Mouse (Mus musculus) midbrain, embryonic 16.5 days (tissue): Measurements from ENCODE around the gene Hsd17b2. TPM values are rescaled to one million over a fixed set of nuclear protein-coding genes. Genes with fewer than 3 reads are reported as not detected.

Source experiments
- ATAC-seq: fragments of 200-750 bp; cut with Nextera tagmentation; 2 replicates; pipeline ENCODE4 v1.8.0; 2017; ENCODE audit warnings: moderate TSS enrichment
- H3K27ac ChIP-seq: fragments of 300-500 bp; sonication (generic); 2 replicates; pipeline ENCODE4 v1.5.1; 2014; ENCODE audit warnings: mild to moderate bottlenecking, low read length, mixed read lengths
- H3K27me3 ChIP-seq: fragments of 300-500 bp; sonication (generic); 2 replicates; pipeline ENCODE4 v1.6.1; 2014; ENCODE audit warnings: low read depth, low read length, mixed read lengths; ENCODE audit not compliant: control insufficient read depth, insufficient read depth
- H3K36me3 ChIP-seq: fragments of 300-500 bp; sonication (generic); 2 replicates; pipeline ENCODE4 v1.6.1; 2014; ENCODE audit warnings: mild to moderate bottlenecking, low read length, moderate library complexity, mixed read lengths; ENCODE audit not compliant: control insufficient read depth, insufficient read depth
- H3K4me1 ChIP-seq: fragments of 300-500 bp; sonication (generic); 2 replicates; pipeline ENCODE4 v1.6.1; 2014; ENCODE audit warnings: mild to moderate bottlenecking, low read length, mixed read lengths; ENCODE audit not compliant: control insufficient read depth, insufficient read depth
- H3K4me2 ChIP-seq: fragments of 300-500 bp; sonication (generic); 2 replicates; pipeline ENCODE4 v1.6.1; 2014; ENCODE audit warnings: mild to moderate bottlenecking, low read length, mixed read lengths
- H3K4me3 ChIP-seq: fragments of 300-500 bp; sonication (generic); 2 replicates; pipeline ENCODE4 v1.5.1; 2014; ENCODE audit warnings: low read depth, mild to moderate bottlenecking, low read length, moderate library complexity, mixed read lengths
- H3K9ac ChIP-seq: fragments of 300-500 bp; sonication (generic); 2 replicates; pipeline ENCODE4 v1.6.1; 2014; ENCODE audit warnings: low read depth, low read length, mixed read lengths
- H3K9me3 ChIP-seq: fragments of 300-500 bp; sonication (generic); replicated peaks from 2 replicates; pipeline ENCODE4 v1.6.1; 2014; ENCODE audit warnings: mild to moderate bottlenecking, low read length, mixed read lengths; ENCODE audit not compliant: control insufficient read depth, poor library complexity, severe bottlenecking
- WGBS: fragments of 180-500 bp; shearing (Covaris S2); extraction: QIAGEN DNeasy Blood & Tissue Kit; methylation state at CpG from one replicate; pipeline ENCODE4 v1.1.7; 2014; 5-methylcytosine and 5-hydroxymethylcytosine counted together
- polyA plus RNA-seq: library from polyadenylated mRNA; unstranded; fragments of >200 nt; fragmentation: Nextera tagmentation; extraction: Ambion mirVana; gene quantifications from 2 replicates; pipeline ENCODE4 v1.2.1, GENCODE M21; 2015

Gene Hsd17b2
- polyA plus RNA-seq, 1 experiment from 2014 or later = 0.29 TPM

- no peaks in the 10 kb centered on the region for H3K27me3 ChIP-seq
- no peak overlapping the region for H3K4me2 ChIP-seq
- WGBS = 65% methylated on average over 2 of the region's 2 CpGs
These were observed 70.9 kb downstream of the Hsd17b2 start for GRCm38 (mm10) chr8:117772597-117772996.

GRCm38 (mm10) chr8:117775626-117776025 is 73.9 kb downstream of the Hsd17b2 start:
- no peak for ATAC-seq
- 45% methylated on average over 10 of the region's 10 CpGs for WGBS
- Histone ChIP-seq H3K4me1 (no peaks in the 10 kb centered on the region), H3K4me3 (no peak overlapping the region), H3K9ac (no peak overlapping the region), H3K36me3 (no peaks in the 10 kb centered on the region), H3K9me3 (no peaks in the 10 kb centered on the region), H3K27ac (no peak overlapping the region), H3K27me3 (no peaks in the 10 kb centered on the region), H3K4me2 (no peak overlapping the region)

More at GRCm38 (mm10) chr8:117772597-117772996, 70.9 kb downstream of the Hsd17b2 start:
- Histone ChIP-seq H3K9ac (no peak overlapping the region), H3K36me3 (no peaks in the 10 kb centered on the region), H3K4me3 (no peak overlapping the region), H3K9me3 (no peaks in the 10 kb centered on the region), H3K4me1 (no peaks in the 10 kb centered on the region), H3K27ac (no peak overlapping the region)
- no peak for ATAC-seq

GRCm38 (mm10) chr8:117776075-117776474 is 74.4 kb downstream of the Hsd17b2 start:
- WGBS = 86% methylated on average over 10 of the region's 10 CpGs
- no peaks in the 10 kb centered on the region for H3K4me1 ChIP-seq
- H3K9ac ChIP-seq = no peak overlapping the region
- no peak for ATAC-seq
- no peaks in the 10 kb centered on the region for H3K9me3 ChIP-seq
- H3K36me3 ChIP-seq = no peaks in the 10 kb centered on the region
- H3K4me3 ChIP-seq = no peak overlapping the region
- no peak overlapping the region for H3K4me2 ChIP-seq
- no peak overlapping the region for H3K27ac ChIP-seq
- H3K27me3 ChIP-seq = no peaks in the 10 kb centered on the region

GRCm38 (mm10) chr8:117778531-117779322 is 77.0 kb downstream of the Hsd17b2 start:
- no peak for ATAC-seq
- Histone ChIP-seq H3K4me3 (no peak overlapping the region), H3K27me3 (no peaks in the 10 kb centered on the region), H3K27ac (no peak overlapping the region), H3K9me3 (no peaks in the 10 kb centered on the region), H3K9ac (no peak overlapping the region), H3K4me1 (no peaks in the 10 kb centered on the region), H3K4me2 (no peak overlapping the region), H3K36me3 (no peaks in the 10 kb centered on the region)
- WGBS = 80% methylated on average over 11 of the region's 11 CpGs

GRCm38 (mm10) chr8:117779344-117779743 is 77.6 kb downstream of the Hsd17b2 start:
- H3K27ac ChIP-seq = no peak overlapping the region
- H3K9me3 ChIP-seq = no peaks in the 10 kb centered on the region
- no peaks in the 10 kb centered on the region for H3K27me3 ChIP-seq
- ATAC-seq = no peak
- H3K4me1 ChIP-seq = no peaks in the 10 kb centered on the region
- no peak overlapping the region for H3K9ac ChIP-seq
- no peaks in the 10 kb centered on the region for H3K36me3 ChIP-seq
- WGBS = 72% methylated on average over 6 of the region's 6 CpGs
- no peak overlapping the region for H3K4me2 ChIP-seq
- H3K4me3 ChIP-seq = no peak overlapping the region

- no peak for ATAC-seq
- H3K4me1 ChIP-seq = no peaks in the 10 kb centered on the region
- H3K9ac ChIP-seq = no peak overlapping the region
- H3K4me3 ChIP-seq = no peak overlapping the region
- no peak overlapping the region for H3K4me2 ChIP-seq
- no peaks in the 10 kb centered on the region for H3K36me3 ChIP-seq
- H3K27ac ChIP-seq = no peak overlapping the region
- H3K9me3 ChIP-seq = no peaks in the 10 kb centered on the region
- 63% methylated on average over 6 of the region's 6 CpGs for WGBS
- no peaks in the 10 kb centered on the region for H3K27me3 ChIP-seq
These were observed 79.8 kb downstream of the Hsd17b2 start for GRCm38 (mm10) chr8:117781375-117782129.

- no peaks in the 10 kb centered on the region for H3K4me1 ChIP-seq
- no peak overlapping the region for H3K27ac ChIP-seq
- H3K27me3 ChIP-seq = no peaks in the 10 kb centered on the region
- no peak overlapping the region for H3K4me3 ChIP-seq
- H3K9me3 ChIP-seq = peaks cover 4% of the 10 kb centered on the region; the same call in 1 of the 2 replicates
- H3K36me3 ChIP-seq = peaks cover 8% of the 10 kb centered on the region; the same call in 1 of the 2 replicates
- no peak overlapping the region for H3K9ac ChIP-seq
- WGBS = 96% methylated on average over 7 of the region's 7 CpGs
- ATAC-seq = no peak
- H3K4me2 ChIP-seq = no peak overlapping the region
These were observed 81.3 kb downstream of the Hsd17b2 start for GRCm38 (mm10) chr8:117783021-117783420.

- Histone ChIP-seq H3K9me3 (peaks cover 4% of the 10 kb centered on the region; the same call in 1 of the 2 replicates), H3K4me3 (no peak overlapping the region), H3K4me1 (no peaks in the 10 kb centered on the region), H3K27ac (no peak overlapping the region), H3K36me3 (peaks cover 15% of the 10 kb centered on the region), H3K9ac (no peak overlapping the region), H3K4me2 (no peak overlapping the region), H3K27me3 (no peaks in the 10 kb centered on the region)
- ATAC-seq = no peak
- WGBS = 85% methylated on average over 3 of the region's 3 CpGs
These were observed 84.7 kb downstream of the Hsd17b2 start for GRCm38 (mm10) chr8:117786428-117786827.

GRCm38 (mm10) chr8:117792616-117793144 is 91.0 kb downstream of the Hsd17b2 start:
- ATAC-seq = no peak
- whole genome bisulfite sequencing = 61% methylated on average over 19 of the region's 19 CpGs
- H3K27me3 ChIP-seq = no peaks in the 10 kb centered on the region
- H3K27ac ChIP-seq = no peak overlapping the region
- H3K36me3 ChIP-seq = peaks cover 22% of the 10 kb centered on the region
- H3K4me2 ChIP-seq = no peak overlapping the region
- no peaks in the 10 kb centered on the region for H3K9me3 ChIP-seq
- no peaks in the 10 kb centered on the region for H3K4me1 ChIP-seq
- no peak overlapping the region for H3K4me3 ChIP-seq
- no peak overlapping the region for H3K9ac ChIP-seq
